Mouse (Mus musculus) megakaryocyte-erythroid progenitor cell, adult 5-6 weeks (primary cell): Measurements from ENCODE around the gene Cyth2. TPM values are rescaled to one million over a fixed set of nuclear protein-coding genes. Genes with fewer than 3 reads are reported as not detected.

ENCODE experiments used
- ATAC-seq: replicated peaks from 2 replicates; pipeline ENCODE4 v1.8.0; 2016; ENCODE audit warnings: mild to moderate bottlenecking, inconsistent platforms; ENCODE audit not compliant: severe bottlenecking, poor library complexity, low FRiP score, low TSS enrichment
- total RNA-seq, 2 experiments: library from RNA; stranded (forward) in 1 of 2; stranded (reverse) in 1 of 2; fragments of 200-1000, 215-1000 nt in 1 of 2; fragments of >200 nt in 1 of 2; fragmentation: Nextera tagmentation in 1 of 2; gene quantifications; 2 replicates each; pipeline ENCODE4 v1.2.3; 2014 to 2017

Cyth2 gene
- total RNA-seq, 2 experiments from 2014 or later, result 27.2 to 36.9 TPM

GRCm38 (mm10) chr7:45815323-45815983 is 1.1 kb upstream of the Cyth2 start:
- no peak for ATAC-seq

GRCm38 (mm10) chr7:45814841-45815240 is 460 bp upstream of the Cyth2 start:
- no peak for ATAC-seq

GRCm38 (mm10) chr7:45812921-45813320 is 1.5 kb downstream of the Cyth2 start:
- no peak for ATAC-seq

- no peak for ATAC-seq
Observed at GRCm38 (mm10) chr7:45809276-45810075, 4.9 kb downstream of the Cyth2 start.

- no peak for ATAC-seq
Observed at GRCm38 (mm10) chr7:45808471-45808870, 5.9 kb downstream of the Cyth2 start.

GRCm38 (mm10) chr7:45805941-45806340 is 8.4 kb downstream of the Cyth2 start:
- ATAC-seq, result no peak

- no peak for ATAC-seq
Observed at GRCm38 (mm10) chr7:45802551-45802950, 11.8 kb downstream of the Cyth2 start.

GRCm38 (mm10) chr7:45801348-45801747 is 13.0 kb downstream of the Cyth2 start:
- ATAC-seq, result peak; percentile 71

- ATAC-seq, result peak; percentile 64
Observed at GRCm38 (mm10) chr7:45800546-45801204, 13.7 kb downstream of the Cyth2 start.

GRCm38 (mm10) chr7:45800001-45800400 is 14.4 kb downstream of the Cyth2 start:
- no peak for ATAC-seq

GRCm38 (mm10) chr7:45798931-45799330 is 15.4 kb downstream of the Cyth2 start:
- no peak for ATAC-seq

GRCm38 (mm10) chr7:45798511-45798836 is 15.9 kb downstream of the Cyth2 start:
- no peak for ATAC-seq

- ATAC-seq, result no peak
Observed at GRCm38 (mm10) chr7:45797661-45798510, 16.5 kb downstream of the Cyth2 start.

- no peak for ATAC-seq
Observed at GRCm38 (mm10) chr7:45796950-45797349, 17.4 kb downstream of the Cyth2 start.

- ATAC-seq, result no peak
Observed at GRCm38 (mm10) chr7:45794971-45795370, 19.4 kb downstream of the Cyth2 start.

- ATAC-seq, result no peak
Observed at GRCm38 (mm10) chr7:45793969-45794585, 20.3 kb downstream of the Cyth2 start.

GRCm38 (mm10) chr7:45793240-45793639 is 21.1 kb downstream of the Cyth2 start:
- no peak for ATAC-seq

- no peak for ATAC-seq
Observed at GRCm38 (mm10) chr7:45791756-45792490, 22.5 kb downstream of the Cyth2 start.

GRCm38 (mm10) chr7:45790721-45791120 is 23.7 kb downstream of the Cyth2 start:
- ATAC-seq, result no peak
